Mouse (Mus musculus): ENCODE measurements around the gene Hkdc1.
"Not testable (repeated sequence)": the region's sequence is repeated elsewhere in the genome, so short reads cannot be mapped to it uniquely, and the experiment has no call there.

Gene Hkdc1

DNA sequence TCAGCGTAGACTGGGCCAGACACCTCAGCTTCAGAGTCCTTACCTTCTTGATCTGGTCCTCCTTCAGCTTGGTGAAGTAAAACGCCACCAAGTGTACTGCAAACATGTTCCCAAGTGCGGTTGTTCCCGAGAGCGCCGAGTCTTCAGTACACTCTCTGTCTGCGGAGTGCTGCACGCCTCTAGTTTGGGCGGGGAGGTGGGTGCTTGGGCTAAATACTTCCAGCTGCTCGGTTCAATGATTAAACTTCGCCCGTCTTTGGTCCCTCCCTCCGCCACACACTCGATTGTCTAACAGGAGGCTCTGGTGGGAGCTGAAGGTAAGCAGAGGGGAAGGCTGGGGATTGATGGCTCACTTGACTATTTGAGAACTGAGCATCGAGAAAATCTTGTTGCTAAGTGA, at the start of gene Hkdc1:
TSS of gene Hkdc1 (minus strand) at position 237 of the 400 bp plus-strand sequence.
- DNase-seq (ENCODE audit: low spot score in 2 of 2), result no peak

DNA sequence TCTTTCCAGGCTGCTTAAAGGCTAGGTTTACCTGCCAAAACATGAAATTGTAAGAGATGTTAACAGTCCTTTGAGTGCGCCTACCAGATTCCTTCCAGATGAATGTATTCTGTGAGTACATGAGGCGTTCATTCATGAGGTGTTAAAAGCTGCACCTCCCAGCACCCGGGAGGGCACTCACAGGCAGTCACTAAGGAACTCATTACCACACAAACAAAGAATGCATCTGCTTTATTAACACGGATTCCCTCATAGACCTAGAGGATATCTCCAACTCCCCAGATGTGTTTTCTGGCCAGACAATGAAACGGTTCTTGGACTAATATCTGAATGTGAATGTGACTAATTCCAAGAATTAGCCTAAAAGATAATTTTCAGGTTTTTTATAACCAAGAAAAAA, 48.8 kb upstream of the Hkdc1 start:
- no peak for DNase-seq (ENCODE audit: low spot score in 2 of 2)

GRCm38 (mm10) chr10:62469736-62470135, 47.4 kb upstream of the Hkdc1 start:
- no peak for DNase-seq (ENCODE audit: low spot score in 2 of 2)

DNA sequence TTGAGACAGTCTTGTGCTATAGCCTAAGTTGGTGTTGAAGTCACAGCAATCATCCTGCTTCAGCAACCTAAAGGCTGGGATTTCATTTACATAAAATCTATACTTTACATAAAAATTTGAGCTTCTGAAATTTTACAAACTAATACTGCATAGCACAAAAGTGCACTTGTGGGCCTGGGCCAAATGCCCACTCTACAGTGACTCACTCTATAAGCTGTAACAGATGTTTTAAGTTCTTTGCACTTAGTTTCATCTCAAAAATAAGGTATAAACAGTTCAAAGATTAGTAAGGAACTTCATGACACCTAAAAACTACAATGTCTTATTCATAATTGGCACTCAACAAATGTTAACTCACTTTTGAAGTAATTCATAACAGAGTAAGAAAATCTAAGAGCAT, 39.0 kb upstream of the Hkdc1 start:
- no peak for DNase-seq (ENCODE audit: low spot score in 2 of 2)

DNA sequence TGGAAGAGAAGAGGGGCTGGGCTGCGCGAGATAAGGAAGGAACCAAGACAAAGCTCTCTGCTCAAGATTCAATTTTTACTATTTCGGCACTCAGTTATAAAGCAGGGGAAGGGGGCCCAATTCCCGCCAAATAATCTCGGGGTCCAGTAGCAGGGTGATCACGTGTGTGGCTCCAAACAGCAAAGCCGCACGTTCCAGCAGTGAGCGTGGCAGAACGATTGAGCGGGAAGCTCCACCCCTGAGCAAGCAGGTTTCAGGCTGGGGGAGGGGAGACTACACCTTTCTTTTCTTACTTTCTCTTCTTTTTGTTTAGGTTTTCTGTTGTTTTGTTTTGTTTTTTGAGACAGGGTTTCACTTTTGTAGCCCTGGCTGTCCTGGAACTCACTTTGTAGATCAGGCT, 29.7 kb upstream of the Hkdc1 start:
- DNase-seq (ENCODE audit: low spot score in 2 of 2), result not testable (repeated sequence)

- DNase-seq (ENCODE audit: low spot score in 2 of 2), result no peak
Measured at GRCm38 (mm10) chr10:62450280-62450640, 28.0 kb upstream of the Hkdc1 start.

DNA sequence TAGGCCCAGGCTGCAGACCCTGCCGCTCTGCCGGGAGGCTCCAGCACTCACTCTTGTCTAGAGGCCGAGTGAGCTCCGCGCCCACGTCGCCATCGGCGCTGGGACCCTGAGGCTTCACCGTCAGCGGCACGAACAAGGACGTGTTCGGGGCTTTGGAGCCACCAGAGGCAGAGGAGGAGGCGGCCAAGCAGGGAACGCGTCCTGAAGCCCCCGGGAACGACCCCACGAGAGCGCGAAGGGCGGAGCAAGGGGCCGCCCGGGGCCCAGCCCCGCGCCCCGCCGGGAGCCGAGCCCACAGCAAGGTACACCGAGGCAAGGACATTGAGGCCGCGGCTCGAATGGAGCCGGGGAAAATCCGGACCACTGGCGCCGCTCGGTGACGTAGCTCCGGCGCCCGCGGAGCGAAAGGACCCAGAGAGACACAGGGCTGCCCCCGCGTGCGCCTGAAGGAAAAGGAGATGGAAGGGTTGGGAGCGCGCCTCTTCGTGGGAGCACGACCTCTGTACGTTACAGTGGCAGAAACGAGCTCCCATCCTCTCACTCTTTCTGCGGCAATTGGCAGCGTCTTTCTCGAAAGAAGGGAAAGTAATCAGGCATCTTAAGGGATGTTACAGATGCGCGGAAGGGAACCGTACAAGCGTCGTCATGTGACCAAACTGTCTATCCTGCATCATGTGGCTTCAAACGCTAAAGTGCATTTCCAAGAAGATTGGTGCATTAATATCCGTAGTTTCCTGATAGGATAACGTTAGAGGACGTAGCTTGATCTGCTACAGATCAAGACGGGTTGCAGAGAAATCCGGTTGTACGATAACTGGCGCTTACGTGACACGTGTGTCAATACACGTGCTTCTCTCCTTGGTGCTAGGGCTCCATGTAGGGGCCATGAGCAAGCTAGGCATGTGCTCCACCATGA, 27.3 kb upstream of the Hkdc1 start, which contains the start of the genes 4930507D05Rik and Supv3l1:
TSS of gene 4930507D05Rik (plus strand) at position 126 of the 916 bp plus-strand sequence.
TSS of gene Supv3l1 (minus strand) at position 375 of the 916 bp plus-strand sequence.
- peak; percentile 87 to 88 for DNase-seq (ENCODE audit: low spot score in 2 of 2)

DNA sequence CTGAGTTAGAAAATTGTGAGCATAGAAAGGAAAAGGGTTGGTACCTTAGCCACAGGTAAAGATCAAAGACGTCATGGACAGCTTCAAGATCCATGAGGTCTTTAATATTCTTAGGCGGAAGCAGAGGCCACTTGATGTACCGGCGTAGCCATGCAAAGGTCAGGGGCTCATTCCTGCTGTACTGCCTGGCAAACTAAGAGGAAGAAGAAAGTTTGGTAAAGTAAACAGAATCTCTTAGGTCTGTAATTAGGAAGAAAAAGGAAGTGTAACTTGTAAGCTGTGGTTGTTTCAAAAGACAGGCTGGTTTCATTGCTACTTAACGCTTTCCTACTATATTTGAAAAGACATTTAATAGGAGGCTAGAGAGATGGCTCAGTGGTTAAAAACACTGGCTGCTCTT, 8.1 kb upstream of the Hkdc1 start:
- DNase-seq (ENCODE audit: low spot score in 2 of 2), result no peak

DNA sequence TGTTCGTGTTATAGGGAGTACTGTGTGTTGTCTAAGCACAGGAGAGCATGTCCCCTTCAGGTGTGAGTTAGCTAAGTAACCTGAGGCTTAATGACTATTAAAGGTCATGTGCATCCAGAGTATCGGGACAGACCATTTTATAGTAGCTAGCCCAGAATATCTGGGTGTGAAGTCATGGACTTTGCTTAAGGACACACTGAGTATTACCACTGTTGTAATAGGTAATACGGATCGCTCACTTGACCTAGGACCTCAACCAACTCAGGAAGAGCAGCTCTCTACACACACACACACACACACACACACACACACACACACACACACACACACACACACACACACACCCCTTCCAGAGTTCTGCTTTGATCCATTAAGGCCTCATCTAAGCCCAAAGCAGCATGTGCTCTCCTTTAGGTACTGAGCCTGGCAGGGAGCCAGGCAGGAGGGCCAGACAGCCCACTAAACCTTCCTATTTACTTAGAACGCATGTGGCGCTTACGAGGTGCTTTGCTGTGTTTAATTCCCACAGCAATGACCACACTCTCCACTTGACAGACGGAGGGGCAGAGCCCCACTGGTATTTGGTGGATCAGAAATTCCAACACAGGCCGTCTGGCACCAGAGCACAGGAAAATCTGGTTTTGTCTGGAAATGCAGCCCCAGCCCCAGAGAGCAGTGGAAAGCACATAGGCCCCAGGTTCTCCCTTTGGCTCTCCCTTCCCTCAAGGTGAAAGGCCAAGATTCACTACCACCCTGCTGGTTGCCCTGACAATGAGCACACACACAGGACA, 3.0 kb upstream of the Hkdc1 start:
- no peak for DNase-seq (ENCODE audit: low spot score in 2 of 2)

- DNase-seq (ENCODE audit: low spot score in 2 of 2), result no peak
Measured at GRCm38 (mm10) chr10:62421127-62421526, 1.2 kb downstream of the Hkdc1 start.

DNA sequence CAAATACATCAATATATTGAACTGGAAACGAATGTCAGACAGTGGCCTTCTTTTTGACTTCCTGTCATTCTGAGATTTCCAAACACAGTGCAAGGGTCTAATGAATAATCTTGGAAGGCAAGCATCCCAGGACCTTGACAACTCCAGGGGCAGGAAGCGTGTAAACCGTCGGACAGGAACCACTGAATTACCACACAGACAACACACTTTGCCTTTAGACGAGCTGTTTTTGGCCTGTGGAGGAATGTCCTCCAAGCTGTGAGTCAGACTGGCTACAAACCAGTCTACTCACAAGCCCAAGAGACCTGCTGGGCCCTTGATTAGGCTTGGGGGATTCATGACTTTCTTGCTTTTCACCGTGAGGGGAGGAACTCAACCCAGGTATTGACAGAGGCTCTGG, 1.9 kb downstream of the Hkdc1 start:
- no peak for DNase-seq (ENCODE audit: low spot score in 2 of 2)

GRCm38 (mm10) chr10:62419422-62419821, 2.9 kb downstream of the Hkdc1 start:
- no peak for DNase-seq (ENCODE audit: low spot score in 2 of 2)

GRCm38 (mm10) chr10:62418831-62419356, 3.4 kb downstream of the Hkdc1 start:
- no peak for DNase-seq (ENCODE audit: low spot score in 2 of 2)

DNA sequence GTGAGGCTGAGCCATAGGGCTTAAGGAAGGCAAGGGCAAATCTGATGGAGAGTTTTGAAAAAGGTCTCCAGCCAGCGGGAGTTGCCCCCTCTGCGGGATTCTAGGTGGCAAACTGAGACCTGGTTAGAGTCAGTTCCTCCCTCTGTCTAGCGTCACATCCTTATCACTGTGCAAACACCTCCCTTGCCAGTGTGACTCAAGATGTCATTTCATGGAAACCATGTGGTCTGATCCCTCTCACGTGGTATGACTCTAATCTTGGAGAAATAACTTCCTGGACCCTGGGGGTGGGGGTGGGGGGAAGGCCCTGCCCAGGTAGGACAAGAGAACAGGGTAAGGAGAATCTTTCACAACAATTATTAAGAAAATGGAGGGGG, 8.7 kb downstream of the Hkdc1 start:
- peak in 1 of 2 experiments; percentile 13 for DNase-seq (ENCODE audit: low spot score in 2 of 2)

DNA sequence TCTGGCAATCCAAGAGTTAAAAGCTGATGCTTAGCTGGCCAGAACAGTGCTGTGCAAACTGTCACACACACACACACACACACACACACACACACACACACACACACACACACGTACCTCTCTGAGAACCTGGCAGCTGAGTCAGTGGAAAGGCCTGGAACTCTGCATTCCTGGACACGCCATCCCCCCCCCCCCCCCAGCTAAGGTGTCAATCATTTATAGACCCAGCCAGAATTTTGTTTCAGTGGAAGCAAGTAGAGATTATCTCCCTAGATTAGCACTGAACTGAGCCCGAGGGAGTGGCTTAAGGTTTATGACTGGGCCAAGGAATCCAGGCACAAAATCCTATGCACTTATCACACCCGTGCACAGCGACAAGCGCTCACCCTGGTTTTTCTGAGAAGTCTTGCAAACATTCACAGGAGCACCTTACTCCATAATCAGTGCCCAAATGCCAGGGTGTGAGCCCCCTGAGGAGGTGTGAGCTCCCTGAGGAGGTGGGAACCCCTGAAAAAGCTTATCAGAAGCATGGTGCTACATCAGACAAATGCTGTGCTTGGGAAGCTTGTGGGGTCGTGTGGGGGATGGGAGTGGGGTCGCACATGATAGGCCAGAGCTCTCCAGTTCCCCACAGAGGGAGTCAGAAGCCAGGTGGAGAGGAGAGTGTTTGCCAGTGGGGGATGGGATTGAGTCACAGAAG, 9.2 kb downstream of the Hkdc1 start:
- DNase-seq (ENCODE audit: low spot score in 2 of 2), result peak; percentile 23 to 43

GRCm38 (mm10) chr10:62411431-62412410, 10.6 kb downstream of the Hkdc1 start:
- no peak for DNase-seq (ENCODE audit: low spot score in 2 of 2)

- peak; percentile 53 to 59 for DNase-seq (ENCODE audit: low spot score in 2 of 2)
Measured at GRCm38 (mm10) chr10:62410943-62411342, 11.3 kb downstream of the Hkdc1 start.

- no peak for DNase-seq (ENCODE audit: low spot score in 2 of 2)
Measured at GRCm38 (mm10) chr10:62404901-62405300, 17.4 kb downstream of the Hkdc1 start.

GRCm38 (mm10) chr10:62401641-62402111, 20.6 kb downstream of the Hkdc1 start:
- DNase-seq (ENCODE audit: low spot score in 2 of 2), result peak in 1 of 2 experiments; percentile 20

- no peak for DNase-seq (ENCODE audit: low spot score in 2 of 2)
Measured at GRCm38 (mm10) chr10:62383011-62383410, 39.3 kb downstream of the Hkdc1 start.

Data from urinary bladder, postnatal 36 days (tissue).